Mouse (Mus musculus) megakaryocyte-erythroid progenitor cell, adult 5-6 weeks (primary cell): ENCODE data around the gene Rangap1. TPM values are rescaled to one million over a fixed set of nuclear protein-coding genes. Genes with fewer than 3 reads are reported as not detected.

Experiments
- total RNA-seq, 2 experiments: library from RNA; stranded (forward) in 1 of 2; stranded (reverse) in 1 of 2; fragments of 200-1000, 215-1000 nt in 1 of 2; fragments of >200 nt in 1 of 2; fragmentation: Nextera tagmentation in 1 of 2; gene quantifications; 2 replicates each; pipeline ENCODE4 v1.2.3; 2014 to 2017

The Rangap1 gene
- total RNA-seq, 2 experiments from 2014 or later, result 84.8 to 144 TPM

Other genes starting within 250 kb of the Rangap1 start
- 75.2 and 116 TPM in 2 replicates for gene Ep300, start 160.2 kb downstream of the Rangap1 start, total RNA-seq (2014; fragmentation: Nextera tagmentation)
- gene Ep300, start 160.2 kb downstream of the Rangap1 start, total RNA-seq (2017), result 32.2 and 34.5 TPM in 2 replicates
- 38.3 and 41.4 TPM in 2 replicates for gene L3mbtl2, start 81.6 kb downstream of the Rangap1 start, total RNA-seq (2014; fragmentation: Nextera tagmentation)
- 31.5 and 42.9 TPM in 2 replicates for gene L3mbtl2, start 81.6 kb downstream of the Rangap1 start, total RNA-seq (2017)
- gene Chadl, start 48.2 kb downstream of the Rangap1 start, total RNA-seq (2014; fragmentation: Nextera tagmentation), result not detected in 2 replicates
- 0.09 TPM in 1 of 2 replicates, not detected in the other for gene Chadl, start 48.2 kb downstream of the Rangap1 start, total RNA-seq (2017)
- 34.9 and 35.7 TPM in 2 replicates for gene Zc3h7b, start 473 bp downstream of the Rangap1 start, total RNA-seq (2014; fragmentation: Nextera tagmentation)
- gene Zc3h7b, start 473 bp downstream of the Rangap1 start, total RNA-seq (2017), result 19.2 and 22.4 TPM in 2 replicates
- 10.9 and 13.2 TPM in 2 replicates for gene Tef, start 56.9 kb upstream of the Rangap1 start, total RNA-seq (2014; fragmentation: Nextera tagmentation)
- gene Tef, start 56.9 kb upstream of the Rangap1 start, total RNA-seq (2017), result 12.7 and 14.4 TPM in 2 replicates
- 22.4 and 32.1 TPM in 2 replicates for gene Tob2, start 113.3 kb upstream of the Rangap1 start, total RNA-seq (2014; fragmentation: Nextera tagmentation)
- gene Tob2, start 113.3 kb upstream of the Rangap1 start, total RNA-seq (2017), result 11.7 and 20.4 TPM in 2 replicates
- gene Phf5a, start 126.4 kb upstream of the Rangap1 start, total RNA-seq (2014; fragmentation: Nextera tagmentation), result 203 and 208 TPM in 2 replicates
- gene Phf5a, start 126.4 kb upstream of the Rangap1 start, total RNA-seq (2017), result 131 and 142 TPM in 2 replicates
- 162 and 178 TPM in 2 replicates for gene Aco2, start 126.8 kb upstream of the Rangap1 start, total RNA-seq (2014; fragmentation: Nextera tagmentation)
- gene Aco2, start 126.8 kb upstream of the Rangap1 start, total RNA-seq (2017), result 171 and 185 TPM in 2 replicates
- 46.2 and 57.3 TPM in 2 replicates for gene Polr3h, start 180.7 kb upstream of the Rangap1 start, total RNA-seq (2014; fragmentation: Nextera tagmentation)
- 47.7 and 59.5 TPM in 2 replicates for gene Polr3h, start 180.7 kb upstream of the Rangap1 start, total RNA-seq (2017)
- not detected in 2 replicates for gene Csdc2, start 191.2 kb upstream of the Rangap1 start, total RNA-seq (2014; fragmentation: Nextera tagmentation)
- not detected in 2 replicates for gene Csdc2, start 191.2 kb upstream of the Rangap1 start, total RNA-seq (2017)
- 62.0 and 90.7 TPM in 2 replicates for gene Pmm1, start 215.4 kb upstream of the Rangap1 start, total RNA-seq (2014; fragmentation: Nextera tagmentation)
- 30.5 and 33.1 TPM in 2 replicates for gene Pmm1, start 215.4 kb upstream of the Rangap1 start, total RNA-seq (2017)
- gene 1700029P11Rik, start 235.0 kb upstream of the Rangap1 start, total RNA-seq (2014; fragmentation: Nextera tagmentation), result not detected in 2 replicates
- gene 1700029P11Rik, start 235.0 kb upstream of the Rangap1 start, total RNA-seq (2017), result not detected in 2 replicates
- gene Xrcc6, start 242.3 kb upstream of the Rangap1 start, total RNA-seq (2014; fragmentation: Nextera tagmentation), result 120 and 143 TPM in 2 replicates
- 379 and 524 TPM in 2 replicates for gene Xrcc6, start 242.3 kb upstream of the Rangap1 start, total RNA-seq (2017)